Mouse (Mus musculus) ovary, adult 18-20 months (tissue): ENCODE measurements around the gene Gpr176.
A peak's percentile ranks its signal among the peaks of the same experiment; 100 is the strongest.
"Not testable (repeated sequence)": the region's sequence is repeated elsewhere in the genome, so short reads cannot be mapped to it uniquely, and the experiment has no call there.

Experiments used
- DNase-seq: peaks from one replicate; pipeline ENCODE4 v3.0.0; 2022; ENCODE audit warnings: low spot score, mixed read lengths

Gene Gpr176

GRCm38 (mm10) chr2:118301656-118302055, 71.6 kb downstream of the Gpr176 start:
- no peak for DNase-seq

- DNase-seq, result no peak
Measured at GRCm38 (mm10) chr2:118301041-118301545, 72.1 kb downstream of the Gpr176 start.

- DNase-seq, result no peak
Measured at GRCm38 (mm10) chr2:118299981-118300380, 73.2 kb downstream of the Gpr176 start.

GRCm38 (mm10) chr2:118298601-118299000, 74.6 kb downstream of the Gpr176 start:
- DNase-seq, result no peak

- no peak for DNase-seq
Measured at GRCm38 (mm10) chr2:118297966-118298365, 75.3 kb downstream of the Gpr176 start.

GRCm38 (mm10) chr2:118295505-118295904, 77.7 kb downstream of the Gpr176 start:
- no peak for DNase-seq

GRCm38 (mm10) chr2:118293583-118293982, 79.6 kb downstream of the Gpr176 start:
- DNase-seq, result no peak

GRCm38 (mm10) chr2:118289066-118289460, 84.2 kb downstream of the Gpr176 start:
- DNase-seq, result not testable (repeated sequence)

- no peak for DNase-seq
Measured at GRCm38 (mm10) chr2:118288326-118289065, 84.7 kb downstream of the Gpr176 start.

GRCm38 (mm10) chr2:118287678-118288077, 85.5 kb downstream of the Gpr176 start:
- no peak for DNase-seq

GRCm38 (mm10) chr2:118282467-118282866, 90.8 kb downstream of the Gpr176 start:
- no peak for DNase-seq

GRCm38 (mm10) chr2:118278249-118278648, 95.0 kb downstream of the Gpr176 start:
- DNase-seq, result no peak

- no peak for DNase-seq
Measured at GRCm38 (mm10) chr2:118271606-118272005, 101.6 kb downstream of the Gpr176 start.

GRCm38 (mm10) chr2:118270213-118270612, 103.0 kb downstream of the Gpr176 start:
- no peak for DNase-seq

GRCm38 (mm10) chr2:118263914-118264201, 109.4 kb downstream of the Gpr176 start:
- no peak for DNase-seq

GRCm38 (mm10) chr2:118263151-118263913, 109.9 kb downstream of the Gpr176 start:
- peak; percentile 8 for DNase-seq

GRCm38 (mm10) chr2:118262673-118263072, 110.5 kb downstream of the Gpr176 start:
- DNase-seq, result no peak

- no peak for DNase-seq
Measured at GRCm38 (mm10) chr2:118259746-118260145, 113.5 kb downstream of the Gpr176 start.

- no peak for DNase-seq
Measured at GRCm38 (mm10) chr2:118257094-118257493, 116.1 kb downstream of the Gpr176 start.

- peak; percentile 84 for DNase-seq
Measured at GRCm38 (mm10) chr2:118256621-118257053, 116.6 kb downstream of the Gpr176 start, which contains the start of gene Fsip1. Gene Fsip1 (minus strand): TSS chr2:118256966.

- no peak for DNase-seq
Measured at GRCm38 (mm10) chr2:118254516-118254915, 118.7 kb downstream of the Gpr176 start.

GRCm38 (mm10) chr2:118248966-118249365, 124.3 kb downstream of the Gpr176 start:
- no peak for DNase-seq

- DNase-seq, result no peak
Measured at GRCm38 (mm10) chr2:118248016-118248415, 125.2 kb downstream of the Gpr176 start.
